Mouse (Mus musculus) heart, postnatal 4 days (tissue): Measurements from ENCODE around the gene Jund. TPM values are rescaled to one million over a fixed set of nuclear protein-coding genes. Genes with fewer than 3 reads are reported as not detected.
A peak's percentile ranks its signal among the peaks of the same experiment; 100 is the strongest.

Experiments
- DNase-seq: peaks from one replicate; pipeline ENCODE4 v3.0.0; 2021
- total RNA-seq, 2 experiments: library from RNA; stranded (reverse); gene quantifications; 2 replicates each; pipeline ENCODE4 v1.2.3; 2021

The Jund gene
- total RNA-seq, result 100 to 1,000 TPM; 254 to 261 TPM

GRCm38 (mm10) chr8:70698310-70699109 lies at the start of gene Jund:
Gene Jund (plus strand): TSS chr8:70698949.
- peak; percentile 100 for DNase-seq

GRCm38 (mm10) chr8:70649324-70649723 lies 49.4 kb upstream of the Jund start:
- peak; percentile 94 for DNase-seq

- DNase-seq, result no peak
These were observed 48.4 kb upstream of the Jund start for GRCm38 (mm10) chr8:70650351-70650750.

GRCm38 (mm10) chr8:70653226-70653625 lies 45.5 kb upstream of the Jund start:
- DNase-seq, result peak; percentile 78

GRCm38 (mm10) chr8:70654121-70654520 lies 44.6 kb upstream of the Jund start:
- DNase-seq, result no peak

GRCm38 (mm10) chr8:70655469-70655868 lies 43.3 kb upstream of the Jund start:
- DNase-seq, result no peak

GRCm38 (mm10) chr8:70656193-70656790 lies 42.5 kb upstream of the Jund start:
- no peak for DNase-seq

- no peak for DNase-seq
These were observed 41.5 kb upstream of the Jund start for GRCm38 (mm10) chr8:70657214-70657613.

GRCm38 (mm10) chr8:70657739-70658138 lies 41.0 kb upstream of the Jund start:
- no peak for DNase-seq

- no peak for DNase-seq
These were observed 39.7 kb upstream of the Jund start for GRCm38 (mm10) chr8:70658897-70659603.

GRCm38 (mm10) chr8:70659604-70660272 lies 39.0 kb upstream of the Jund start:
- peak; percentile 97 for DNase-seq

GRCm38 (mm10) chr8:70660273-70660725 lies 38.5 kb upstream of the Jund start, which contains the start of gene Pgpep1:
Gene Pgpep1 (minus strand): TSS chr8:70660388.
- no peak for DNase-seq

GRCm38 (mm10) chr8:70663691-70664090 lies 35.1 kb upstream of the Jund start:
- DNase-seq, result no peak

- no peak for DNase-seq
These were observed 34.1 kb upstream of the Jund start for GRCm38 (mm10) chr8:70664631-70665030.

- no peak for DNase-seq
These were observed 33.1 kb upstream of the Jund start for GRCm38 (mm10) chr8:70665599-70665998.

- DNase-seq, result peak; percentile 66
These were observed 31.7 kb upstream of the Jund start for GRCm38 (mm10) chr8:70667071-70667470.

- peak; percentile 62 for DNase-seq
These were observed 27.0 kb upstream of the Jund start for GRCm38 (mm10) chr8:70671615-70672324.

GRCm38 (mm10) chr8:70672325-70673078 lies 26.2 kb upstream of the Jund start:
- DNase-seq, result no peak

GRCm38 (mm10) chr8:70673079-70673856 lies 25.5 kb upstream of the Jund start, which contains the start of gene Lsm4:
Gene Lsm4 (plus strand): TSS chr8:70673248.
- peak; percentile 99 for DNase-seq

GRCm38 (mm10) chr8:70674109-70674508 lies 24.6 kb upstream of the Jund start:
- DNase-seq, result no peak
